In the genomic region with DNA sequence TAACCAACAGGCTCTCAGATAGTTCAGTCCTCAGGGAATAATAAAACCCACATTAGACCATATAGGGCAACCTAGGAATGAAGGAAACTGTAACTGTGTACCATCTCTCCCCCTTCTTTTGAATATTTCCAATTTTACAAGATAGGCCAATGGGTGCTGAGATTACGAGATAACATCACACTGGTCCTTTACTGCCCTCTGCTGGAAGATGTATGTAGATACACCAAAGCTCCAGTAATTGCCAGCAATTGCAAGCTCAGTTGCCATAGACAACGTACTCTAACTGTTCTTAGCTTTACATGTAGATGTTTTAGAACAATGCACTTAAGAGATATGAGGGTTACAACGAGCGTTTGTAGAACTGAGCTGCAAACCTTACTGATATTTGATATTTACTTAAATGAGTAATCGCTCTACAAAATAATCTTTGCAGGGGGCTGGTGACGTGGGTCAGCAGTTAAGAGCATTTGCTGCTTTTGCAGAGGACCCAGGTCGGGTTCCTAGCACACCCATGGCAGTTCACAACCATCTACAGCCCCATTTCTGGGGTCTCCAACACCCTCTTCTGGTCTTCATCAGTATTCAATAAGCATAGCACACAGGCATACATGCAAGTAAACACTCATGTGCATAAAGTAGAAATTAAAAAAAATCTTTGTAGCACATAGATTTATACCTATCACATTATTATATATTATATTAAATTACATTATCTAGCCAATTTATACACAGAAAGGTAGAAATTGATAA, we compare ENCODE assay signal across 9 mouse cellular contexts. TPM values are rescaled to one million over a fixed set of nuclear protein-coding genes. Genes with fewer than 3 reads are reported as not detected.
A peak's percentile ranks its signal among the peaks of the same experiment; 100 is the strongest.
DNase-seq lines count a peak whose midpoint lies in the region; ATAC-seq and TF ChIP-seq lines count a peak whose summit lies in the region.
"Had no signal": no experiment of that assay in that cellular context is flagged by ENCODE, and none has a peak within 500 bp of the region (broad histone marks: within the 10 kb centered on the region; RNA-seq: fewer than 3 reads in every experiment).

No protein-coding gene starts in this region.

- H3K36me3 ChIP-seq in spleen, adult 2 months (ENCODE audit: control insufficient read depth, insufficient read depth, low read length), result no peaks in the 10 kb centered on the region
- no peaks in the 10 kb centered on the region for H3K36me3 ChIP-seq in embryonic facial prominence, embryonic 11.5 days (replicated peaks; ENCODE audit: control insufficient read depth, insufficient read depth, low read depth, low read length)
- H3K36me3 ChIP-seq in hindbrain, embryonic 14.5 days (replicated peaks; ENCODE audit: control insufficient read depth, insufficient read depth), result no peaks in the 10 kb centered on the region
- H3K36me3 ChIP-seq in midbrain, embryonic 15.5 days (replicated peaks), result no peaks in the 10 kb centered on the region

- no peaks in the 10 kb centered on the region for H3K27me3 ChIP-seq in spleen, adult 2 months (ENCODE audit: control insufficient read depth, insufficient read depth, low read length)
- no peaks in the 10 kb centered on the region for H3K27me3 ChIP-seq in embryonic facial prominence, embryonic 11.5 days (ENCODE audit: control insufficient read depth, insufficient read depth, low read length)
- no peaks in the 10 kb centered on the region for H3K27me3 ChIP-seq in hindbrain, embryonic 14.5 days (ENCODE audit: control insufficient read depth, insufficient read depth, low read length)
- 0 out of 2 replicates have a peak, but pooled peaks cover 2% of the 10 kb centered on the region for H3K27me3 ChIP-seq in midbrain, embryonic 15.5 days (replicated peaks)

- peak; percentile 15; the same call in 1 of the 2 replicates for TF ChIP-seq CTCF in spleen, adult 2 months (IDR thresholded peaks at IDR 0.05; ENCODE audit: extremely low read depth, insufficient read depth, insufficient read length, insufficient replicate concordance)

- 42% methylated on average over 7 of the region's 7 CpGs for WGBS in spleen, adult 2 months
- WGBS in embryonic facial prominence, embryonic 11.5 days, result 44% methylated on average over 7 of the region's 7 CpGs
- 37% methylated on average over 7 of the region's 7 CpGs for WGBS in hindbrain, embryonic 14.5 days
- WGBS in midbrain, embryonic 15.5 days, result 41% methylated on average over 7 of the region's 7 CpGs

- H3K4me2 ChIP-seq in embryonic facial prominence, embryonic 11.5 days (ENCODE audit: low read depth, low read length), result no peak overlapping the region
- no peak overlapping the region for H3K4me2 ChIP-seq in hindbrain, embryonic 14.5 days (replicated peaks)
- H3K4me2 ChIP-seq in midbrain, embryonic 15.5 days, result no peak overlapping the region

- ATAC-seq in activated CD4-positive, CD25-positive, alpha-beta regulatory T cell, adult 4 months, result peak; percentile 82
- 0 out of 2 replicates have a peak, but pooled peaks have one; percentile 48 for ATAC-seq in embryonic facial prominence, embryonic 11.5 days (replicated peaks; ENCODE audit: insufficient number of reproducible peaks, low FRiP score, low TSS enrichment, low read depth)
- peak; percentile 65 for ATAC-seq in hindbrain, embryonic 14.5 days (ENCODE audit: low FRiP score)
- peak; percentile 89 for ATAC-seq in midbrain, embryonic 15.5 days (replicated peaks)

- peak; percentile 13 to 64 for DNase-seq in spleen, adult 2 months (ENCODE audit: low read depth in 1 of 2, low spot score in 2 of 2)
- no peak for DNase-seq in spleen, postnatal 14 days (ENCODE audit: low spot score in 2 of 2)
- peak; percentile 90 for DNase-seq in embryonic facial prominence, embryonic 11.5 days (ENCODE audit: low spot score)
- peak; percentile 96 for DNase-seq in hindbrain, embryonic 14.5 days (ENCODE audit: low spot score)
- peak; percentile 23 to 69 for DNase-seq in left cerebral cortex, adult 9 months (ENCODE audit: low spot score in 2 of 2)
- DNase-seq in thymus, postnatal 4 days, result peak; percentile 24

- H3K4me1 ChIP-seq in spleen, adult 2 months (ENCODE audit: control insufficient read depth, insufficient read depth, insufficient read length), result peaks cover 3% of the 10 kb centered on the region; the same call in 1 of the 2 replicates
- H3K4me1 ChIP-seq in embryonic facial prominence, embryonic 11.5 days (ENCODE audit: control insufficient read depth, insufficient read depth, low read length), result no peaks in the 10 kb centered on the region
- no peaks in the 10 kb centered on the region for H3K4me1 ChIP-seq in hindbrain, embryonic 14.5 days (replicated peaks; ENCODE audit: control insufficient read depth, insufficient read depth, low read length)
- H3K4me1 ChIP-seq in midbrain, embryonic 15.5 days, result no peaks in the 10 kb centered on the region

- H3K4me3 ChIP-seq in spleen, adult 2 months (ENCODE audit: extremely low read depth, insufficient read depth, insufficient read length), result no peak overlapping the region
- H3K4me3 ChIP-seq in embryonic facial prominence, embryonic 11.5 days (ENCODE audit: low read depth, low read length), result no peak overlapping the region
- H3K4me3 ChIP-seq in hindbrain, embryonic 14.5 days (replicated peaks; ENCODE audit: low read length), result no peak overlapping the region
- no peak overlapping the region for H3K4me3 ChIP-seq in midbrain, embryonic 15.5 days
- H3K4me3 ChIP-seq: erythroblast, embryonic 14.5 days had no signal

- no peak overlapping the region for H3K27ac ChIP-seq in spleen, adult 2 months (ENCODE audit: insufficient read depth, low read length)
- H3K27ac ChIP-seq in embryonic facial prominence, embryonic 11.5 days (replicated peaks; ENCODE audit: low read depth, low read length), result no peak overlapping the region
- H3K27ac ChIP-seq in hindbrain, embryonic 14.5 days, result no peak overlapping the region
- H3K27ac ChIP-seq in midbrain, embryonic 15.5 days, result no peak overlapping the region

- no peaks in the 10 kb centered on the region for H3K9me3 ChIP-seq in embryonic facial prominence, embryonic 11.5 days (replicated peaks; ENCODE audit: control insufficient read depth, low read length)
- H3K9me3 ChIP-seq in hindbrain, embryonic 14.5 days (ENCODE audit: control insufficient read depth, low read length), result no peaks in the 10 kb centered on the region
- no peaks in the 10 kb centered on the region for H3K9me3 ChIP-seq in midbrain, embryonic 15.5 days

- H3K9ac ChIP-seq in embryonic facial prominence, embryonic 11.5 days (replicated peaks; ENCODE audit: low read length), result no peak overlapping the region
- H3K9ac ChIP-seq in hindbrain, embryonic 14.5 days, result no peak overlapping the region
- no peak overlapping the region for H3K9ac ChIP-seq in midbrain, embryonic 15.5 days

- no peak for TF ChIP-seq POLR2A in spleen, adult 2 months (IDR thresholded peaks at IDR 0.05; ENCODE audit: low read depth, low read length)

RNA-seq across cellular contexts. Expression of a gene that starts 10.5 kb away (rescaled TPM):
- polyA plus RNA-seq in spleen, adult 2 months (2012; rRNA removed), result 6.8 and 9.1 TPM in 2 replicates
- 10 to 100 TPM; 56.8 to 90.8 TPM for polyA plus RNA-seq in activated CD4-positive, CD25-positive, alpha-beta regulatory T cell, adult 4 months (2017; shearing (Covaris generic))
- polyA plus RNA-seq in embryonic facial prominence, embryonic 11.5 days (2014; fragmentation: Nextera tagmentation; extraction: Ambion mirVana), result 101 and 121 TPM in 2 replicates
- 65.1 and 71.7 TPM in 2 replicates for polyA plus RNA-seq in hindbrain, embryonic 14.5 days (2014; fragmentation: Nextera tagmentation; extraction: Ambion mirVana)
- polyA plus RNA-seq in midbrain, embryonic 15.5 days (2015; fragmentation: Nextera tagmentation; extraction: Ambion mirVana), result 63.3 and 69.4 TPM in 2 replicates

RNA-seq across cellular contexts. Expression of a gene that starts 59.5 kb away (rescaled TPM):
- polyA plus RNA-seq in spleen, adult 2 months (2012; rRNA removed), result not detected in 2 replicates
- polyA plus RNA-seq in activated CD4-positive, CD25-positive, alpha-beta regulatory T cell, adult 4 months (2017; shearing (Covaris generic)), result not detected
- polyA plus RNA-seq in embryonic facial prominence, embryonic 11.5 days (2014; fragmentation: Nextera tagmentation; extraction: Ambion mirVana), result 0.83 and 1.6 TPM in 2 replicates
- 0.67 and 1.4 TPM in 2 replicates for polyA plus RNA-seq in hindbrain, embryonic 14.5 days (2014; fragmentation: Nextera tagmentation; extraction: Ambion mirVana)
- polyA plus RNA-seq in midbrain, embryonic 15.5 days (2015; fragmentation: Nextera tagmentation; extraction: Ambion mirVana), result 1.1 and 1.2 TPM in 2 replicates
- polyA plus RNA-seq: erythroblast, embryonic 14.5 days had no signal

RNA-seq across cellular contexts. Expression of a gene that starts 59.6 kb away (rescaled TPM):
- not detected in 2 replicates for polyA plus RNA-seq in spleen, adult 2 months (2012; rRNA removed)
- not detected for polyA plus RNA-seq in activated CD4-positive, CD25-positive, alpha-beta regulatory T cell, adult 4 months (2017; shearing (Covaris generic))
- not detected in 2 replicates for polyA plus RNA-seq in embryonic facial prominence, embryonic 11.5 days (2014; fragmentation: Nextera tagmentation; extraction: Ambion mirVana)
- polyA plus RNA-seq in hindbrain, embryonic 14.5 days (2014; fragmentation: Nextera tagmentation; extraction: Ambion mirVana), result not detected in 2 replicates
- polyA plus RNA-seq in midbrain, embryonic 15.5 days (2015; fragmentation: Nextera tagmentation; extraction: Ambion mirVana), result not detected in 2 replicates
- polyA plus RNA-seq: erythroblast, embryonic 14.5 days had no signal

Comparison
In these comparisons a context has a peak if more than half of its experiments do, and no peak if none do; other contexts are left out.
1. DNase-seq: peak in spleen, adult 2 months (2 of 2), embryonic facial prominence, embryonic 11.5 days (single experiment), hindbrain, embryonic 14.5 days (single experiment), left cerebral cortex, adult 9 months (2 of 2) and thymus, postnatal 4 days (single experiment); none in spleen, postnatal 14 days (0 of 2).
2. Peak in every context shown above with its lines, with median percentiles within 50 percentile points of each other: ATAC-seq.